Mouse (Mus musculus): ENCODE measurements around the gene Phf11b. TPM values are rescaled to one million over a fixed set of nuclear protein-coding genes. Genes with fewer than 3 reads are reported as not detected.

Gene Phf11b
- polyA plus RNA-seq (2014; fragmentation: Illumina TruSeq; extraction: RNeasy Lipid Tissue Mini Kit (QIAGEN cat#74804); ENCODE audit: insufficient read depth, low read depth, low replicate concordance) = 7.6 TPM

DNA sequence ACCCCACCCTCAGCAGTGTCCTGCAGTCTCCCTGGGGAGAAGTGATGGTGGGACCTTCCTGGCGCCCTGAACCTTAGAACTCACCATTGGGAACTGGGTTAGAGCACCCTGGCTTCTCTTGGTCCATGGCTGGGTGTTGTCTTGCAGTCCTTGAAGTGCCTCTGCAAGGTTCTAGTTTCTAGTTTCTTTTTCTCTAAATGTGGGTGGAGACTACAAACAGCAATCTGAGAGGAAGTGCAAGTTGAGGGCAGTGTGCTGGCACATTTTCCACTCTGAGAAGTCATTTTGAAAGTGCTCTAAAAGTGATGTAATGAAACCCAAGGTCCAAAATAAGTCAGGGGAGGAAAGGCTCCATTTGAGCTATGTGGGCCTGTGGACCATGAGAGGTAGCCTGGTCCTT lies at the start of gene Phf11b:
Gene Phf11b, minus strand, starts transcription at position 163 of the 400 bp plus-strand sequence.

DNA sequence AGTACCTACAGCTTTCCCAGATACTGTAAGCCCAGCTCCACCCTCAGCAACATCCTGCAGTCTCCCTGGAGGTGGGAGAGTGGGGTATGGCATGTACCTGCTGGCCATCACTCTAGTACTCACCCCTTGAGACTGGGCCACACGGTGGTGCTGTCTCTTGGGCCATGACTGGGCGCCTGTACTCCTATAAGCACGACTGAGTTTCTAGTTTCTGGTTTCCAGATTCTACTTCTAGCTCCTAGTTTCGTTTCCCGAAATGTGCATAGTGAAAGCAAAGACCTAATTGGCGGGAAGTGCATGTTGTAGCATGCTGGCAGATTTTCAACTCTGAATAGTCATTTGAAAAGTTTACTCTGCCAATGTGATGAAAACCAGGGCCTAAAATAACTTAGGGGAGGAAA lies 24.1 kb upstream of the Phf11b start, which contains the start of gene Phf11d:
Gene Phf11d, minus strand, starts transcription at position 227 of the 401 bp plus-strand sequence.

DNA sequence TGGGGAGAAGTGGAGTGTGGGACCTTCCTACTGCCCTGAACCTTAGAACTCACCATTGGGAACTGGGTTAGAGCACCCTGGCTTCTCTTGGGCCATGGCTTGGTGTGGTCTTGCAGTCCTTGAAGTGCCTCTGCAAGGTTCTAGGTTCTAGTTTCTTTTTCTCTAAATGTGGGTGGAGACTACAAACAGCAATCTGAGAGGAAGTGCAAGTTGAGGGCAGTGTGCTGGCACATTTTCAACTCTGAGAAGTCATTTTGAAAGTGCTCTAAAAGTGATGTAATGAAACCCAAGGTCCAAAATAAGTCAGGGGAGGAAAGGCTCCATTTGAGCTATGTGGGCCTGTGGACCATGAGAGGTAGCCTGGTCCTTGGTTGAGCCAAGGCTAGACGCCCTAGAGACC lies 43.8 kb downstream of the Phf11b start, which contains the start of gene Phf11a:
Gene Phf11a, minus strand, starts transcription at position 132 of the 400 bp plus-strand sequence.

Other genes with a start within 250 kb of the Phf11b start
- not detected for gene 1700129C05Rik, start 198.5 kb downstream of the Phf11b start, polyA plus RNA-seq (2014; fragmentation: Illumina TruSeq; extraction: RNeasy Lipid Tissue Mini Kit (QIAGEN cat#74804); ENCODE audit: insufficient read depth, low read depth, low replicate concordance)
- gene Gm5142, start 162.6 kb downstream of the Phf11b start, polyA plus RNA-seq (2014; fragmentation: Illumina TruSeq; extraction: RNeasy Lipid Tissue Mini Kit (QIAGEN cat#74804); ENCODE audit: insufficient read depth, low read depth, low replicate concordance) = not detected
- 12.1 TPM for gene Rcbtb1, start 140.1 kb downstream of the Phf11b start, polyA plus RNA-seq (2014; fragmentation: Illumina TruSeq; extraction: RNeasy Lipid Tissue Mini Kit (QIAGEN cat#74804); ENCODE audit: insufficient read depth, low read depth, low replicate concordance)
- gene Gm6904, start 81.1 kb downstream of the Phf11b start, polyA plus RNA-seq (2014; fragmentation: Illumina TruSeq; extraction: RNeasy Lipid Tissue Mini Kit (QIAGEN cat#74804); ENCODE audit: insufficient read depth, low read depth, low replicate concordance) = 0.49 TPM
- 1.1 TPM for gene Phf11a, start 43.8 kb downstream of the Phf11b start, polyA plus RNA-seq (2014; fragmentation: Illumina TruSeq; extraction: RNeasy Lipid Tissue Mini Kit (QIAGEN cat#74804); ENCODE audit: insufficient read depth, low read depth, low replicate concordance)
- 18.9 TPM for gene Phf11d, start 24.1 kb upstream of the Phf11b start, polyA plus RNA-seq (2014; fragmentation: Illumina TruSeq; extraction: RNeasy Lipid Tissue Mini Kit (QIAGEN cat#74804); ENCODE audit: insufficient read depth, low read depth, low replicate concordance)
- 0.58 TPM for gene Phf11c, start 54.0 kb upstream of the Phf11b start, polyA plus RNA-seq (2014; fragmentation: Illumina TruSeq; extraction: RNeasy Lipid Tissue Mini Kit (QIAGEN cat#74804); ENCODE audit: insufficient read depth, low read depth, low replicate concordance)
- gene Setdb2, start 99.5 kb upstream of the Phf11b start, polyA plus RNA-seq (2014; fragmentation: Illumina TruSeq; extraction: RNeasy Lipid Tissue Mini Kit (QIAGEN cat#74804); ENCODE audit: insufficient read depth, low read depth, low replicate concordance) = 5.4 TPM
- gene Cab39l, start 99.6 kb upstream of the Phf11b start, polyA plus RNA-seq (2014; fragmentation: Illumina TruSeq; extraction: RNeasy Lipid Tissue Mini Kit (QIAGEN cat#74804); ENCODE audit: insufficient read depth, low read depth, low replicate concordance) = 22.8 TPM